8 mouse cellular contexts compared by ENCODE assay signal in genomic region chr2:118038859-118039818, GRCm38 (mm10).
A peak's percentile ranks its signal among the peaks of the same experiment; 100 is the strongest.
DNase-seq lines count a peak whose midpoint lies in the region; ATAC-seq and TF ChIP-seq lines count a peak whose summit lies in the region.

No protein-coding gene starts in this region.

- H3K9me3 ChIP-seq in forebrain, postnatal 0 days (ENCODE audit: low read length), result no peaks in the 10 kb centered on the region
- H3K9me3 ChIP-seq in forebrain, embryonic 15.5 days, result no peaks in the 10 kb centered on the region
- H3K9me3 ChIP-seq in embryonic facial prominence, embryonic 15.5 days (replicated peaks), result no peaks in the 10 kb centered on the region
- no peaks in the 10 kb centered on the region for H3K9me3 ChIP-seq in limb, embryonic 15.5 days
- no peaks in the 10 kb centered on the region for H3K9me3 ChIP-seq in stomach, embryonic 14.5 days (ENCODE audit: control insufficient read depth, low read depth, low read length)

- H3K9ac ChIP-seq in forebrain, postnatal 0 days, result no peak overlapping the region
- H3K9ac ChIP-seq in forebrain, embryonic 15.5 days (replicated peaks), result no peak overlapping the region
- H3K9ac ChIP-seq in embryonic facial prominence, embryonic 15.5 days, result no peak overlapping the region
- H3K9ac ChIP-seq in limb, embryonic 15.5 days, result no peak overlapping the region
- H3K9ac ChIP-seq in stomach, embryonic 14.5 days (replicated peaks; ENCODE audit: low read depth, low read length), result no peak overlapping the region

- no peak overlapping the region for H3K4me2 ChIP-seq in forebrain, postnatal 0 days (ENCODE audit: low read depth)
- H3K4me2 ChIP-seq in forebrain, embryonic 15.5 days (replicated peaks), result no peak overlapping the region
- H3K4me2 ChIP-seq in embryonic facial prominence, embryonic 15.5 days (replicated peaks), result no peak overlapping the region
- no peak overlapping the region for H3K4me2 ChIP-seq in limb, embryonic 15.5 days
- H3K4me2 ChIP-seq in stomach, embryonic 14.5 days (replicated peaks; ENCODE audit: low read depth, low read length), result no peak overlapping the region

- H3K27ac ChIP-seq in forebrain, postnatal 0 days (ENCODE audit: low read depth, low read length), result no peak overlapping the region
- no peak overlapping the region for H3K27ac ChIP-seq in forebrain, embryonic 15.5 days (replicated peaks)
- H3K27ac ChIP-seq in embryonic facial prominence, embryonic 15.5 days (replicated peaks), result peak overlapping the region; percentile 55
- peak overlapping the region; percentile 54 for H3K27ac ChIP-seq in limb, embryonic 15.5 days
- peak overlapping the region; percentile 71 for H3K27ac ChIP-seq in stomach, embryonic 14.5 days (ENCODE audit: low read length)

- ATAC-seq in forebrain, postnatal 0 days, result peak; percentile 91
- no peak for ATAC-seq in forebrain, embryonic 15.5 days (replicated peaks)
- peak; percentile 73; the same call in 1 of the 2 replicates for ATAC-seq in embryonic facial prominence, embryonic 15.5 days (ENCODE audit: insufficient number of reproducible peaks, low FRiP score, low TSS enrichment, low read depth)
- 0 out of 2 replicates have a peak, but pooled peaks have one; percentile 55 for ATAC-seq in limb, embryonic 15.5 days (ENCODE audit: insufficient number of reproducible peaks, low FRiP score, low TSS enrichment, low read depth)
- ATAC-seq in stomach, embryonic 14.5 days (ENCODE audit: insufficient number of reproducible peaks, insufficient read depth, low FRiP score, low read depth), result peak; percentile 66; the same call in 1 of the 2 replicates

- H3K4me1 ChIP-seq in forebrain, postnatal 0 days (ENCODE audit: insufficient read depth), result no peaks in the 10 kb centered on the region
- H3K4me1 ChIP-seq in forebrain, embryonic 15.5 days, result no peaks in the 10 kb centered on the region
- H3K4me1 ChIP-seq in embryonic facial prominence, embryonic 15.5 days, result peaks cover 13% of the 10 kb centered on the region
- H3K4me1 ChIP-seq in limb, embryonic 15.5 days, result peaks cover 4% of the 10 kb centered on the region; the same call in 1 of the 2 replicates
- peaks cover 15% of the 10 kb centered on the region; the same call in 1 of the 2 replicates for H3K4me1 ChIP-seq in stomach, embryonic 14.5 days (ENCODE audit: control insufficient read depth, insufficient read depth, low read length)

- no peaks in the 10 kb centered on the region for H3K27me3 ChIP-seq in forebrain, postnatal 0 days (ENCODE audit: insufficient read depth, low read length)
- H3K27me3 ChIP-seq in forebrain, embryonic 15.5 days, result no peaks in the 10 kb centered on the region
- H3K27me3 ChIP-seq in embryonic facial prominence, embryonic 15.5 days, result no peaks in the 10 kb centered on the region
- H3K27me3 ChIP-seq in limb, embryonic 15.5 days, result no peaks in the 10 kb centered on the region
- H3K27me3 ChIP-seq in stomach, embryonic 14.5 days (ENCODE audit: control insufficient read depth, insufficient read depth, low read length), result no peaks in the 10 kb centered on the region

- intact Hi-C loops in heart, postnatal 25 days (cut with DNase I), result no loop called here

- H3K4me3 ChIP-seq in forebrain, postnatal 0 days (ENCODE audit: low read depth, low read length), result no peak overlapping the region
- no peak overlapping the region for H3K4me3 ChIP-seq in forebrain, embryonic 15.5 days
- H3K4me3 ChIP-seq in embryonic facial prominence, embryonic 15.5 days (replicated peaks), result no peak overlapping the region
- no peak overlapping the region for H3K4me3 ChIP-seq in limb, embryonic 15.5 days
- no peak overlapping the region for H3K4me3 ChIP-seq in stomach, embryonic 14.5 days (ENCODE audit: low read depth, low read length)

- peak; percentile 45 for DNase-seq in forebrain, postnatal 0 days
- peak; percentile 78 for DNase-seq in heart, postnatal 25 days (ENCODE audit: low spot score)
- no peak for DNase-seq in thymus, postnatal 36 days
- DNase-seq in testis, postnatal 10 days (ENCODE audit: low spot score), result no peak

- no peak for TF ChIP-seq CTCF in forebrain, postnatal 0 days (IDR thresholded peaks at IDR 0.05; ENCODE audit: low read depth)

- WGBS in forebrain, postnatal 0 days, result 81% methylated on average over 16 of the region's 16 CpGs
- 90% methylated on average over 16 of the region's 16 CpGs for WGBS in forebrain, embryonic 15.5 days
- 76% methylated on average over 16 of the region's 16 CpGs for WGBS in embryonic facial prominence, embryonic 15.5 days
- 76% methylated on average over 16 of the region's 16 CpGs for WGBS in limb, embryonic 15.5 days
- WGBS in stomach, embryonic 14.5 days, result 55% methylated on average over 16 of the region's 16 CpGs

- no peaks in the 10 kb centered on the region for H3K36me3 ChIP-seq in forebrain, postnatal 0 days (ENCODE audit: insufficient read depth)
- no peaks in the 10 kb centered on the region for H3K36me3 ChIP-seq in forebrain, embryonic 15.5 days
- H3K36me3 ChIP-seq in embryonic facial prominence, embryonic 15.5 days, result no peaks in the 10 kb centered on the region
- H3K36me3 ChIP-seq in limb, embryonic 15.5 days, result no peaks in the 10 kb centered on the region
- H3K36me3 ChIP-seq in stomach, embryonic 14.5 days (ENCODE audit: control insufficient read depth, insufficient read depth, low read length), result no peaks in the 10 kb centered on the region

Comparison
In these comparisons a context has a peak if more than half of its experiments do, and no peak if none do; other contexts are left out.
1. DNase-seq: peak in forebrain, postnatal 0 days (single experiment) and heart, postnatal 25 days (single experiment); none in thymus, postnatal 36 days (0 of 2) and testis, postnatal 10 days (single experiment).
2. H3K27ac ChIP-seq: peak in embryonic facial prominence, embryonic 15.5 days (single experiment), limb, embryonic 15.5 days (single experiment) and stomach, embryonic 14.5 days (single experiment); none in forebrain, postnatal 0 days (single experiment) and forebrain, embryonic 15.5 days (single experiment).